Mouse (Mus musculus) mesoderm, embryonic 11.5 days (tissue): Measurements from ENCODE around the gene Gtf3c4.
A peak's percentile ranks its signal among the peaks of the same experiment; 100 is the strongest.

ENCODE experiments used
- DNase-seq: peaks from one replicate; pipeline ENCODE4 v3.0.0-alpha.2; 2012; ENCODE audit warnings: low read depth, low spot score

The Gtf3c4 gene

DNA sequence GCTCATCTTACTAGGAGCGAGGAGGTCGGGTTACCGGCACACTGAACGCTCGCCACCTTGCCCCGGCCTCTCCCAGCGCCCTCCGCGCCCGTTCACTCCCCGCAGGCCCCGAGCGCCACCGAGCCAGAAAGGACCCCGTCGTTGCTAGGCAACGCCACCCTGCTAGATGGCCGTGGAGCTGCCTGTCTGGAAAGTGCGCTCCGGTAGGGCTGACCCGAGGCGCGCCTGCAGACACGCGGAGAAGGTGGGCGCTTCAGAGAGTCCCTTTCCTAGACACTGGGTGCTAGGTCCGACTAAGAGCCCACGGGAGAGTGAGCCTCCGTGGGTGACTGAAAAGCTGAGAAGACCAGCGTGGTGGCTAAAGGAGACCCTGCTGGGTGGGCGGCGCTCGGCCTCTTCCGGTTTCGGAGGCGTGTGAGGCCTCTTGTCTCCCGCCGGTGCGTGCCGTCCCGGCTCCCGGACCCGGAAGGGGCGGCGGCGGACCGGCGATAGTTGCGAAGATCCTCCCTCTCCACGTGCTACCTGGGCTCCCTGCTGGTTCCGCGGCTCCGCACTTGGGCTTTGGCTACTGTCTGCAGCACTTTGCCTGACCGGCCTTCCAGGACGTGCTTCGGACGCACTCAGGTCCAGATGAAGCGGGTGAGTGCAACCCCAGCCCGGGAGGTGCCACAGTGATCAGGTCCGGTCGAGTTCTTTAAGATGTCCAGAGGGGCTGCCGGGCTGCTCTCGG, at the start of gene Gtf3c4, which contains the start of gene Ddx31:
Gene Gtf3c4 (minus strand): TSS at position 139 of the 730 bp plus-strand sequence.
Gene Ddx31 (plus strand): TSS at position 185 of the 730 bp plus-strand sequence.
- peak; percentile 96 for DNase-seq

DNA sequence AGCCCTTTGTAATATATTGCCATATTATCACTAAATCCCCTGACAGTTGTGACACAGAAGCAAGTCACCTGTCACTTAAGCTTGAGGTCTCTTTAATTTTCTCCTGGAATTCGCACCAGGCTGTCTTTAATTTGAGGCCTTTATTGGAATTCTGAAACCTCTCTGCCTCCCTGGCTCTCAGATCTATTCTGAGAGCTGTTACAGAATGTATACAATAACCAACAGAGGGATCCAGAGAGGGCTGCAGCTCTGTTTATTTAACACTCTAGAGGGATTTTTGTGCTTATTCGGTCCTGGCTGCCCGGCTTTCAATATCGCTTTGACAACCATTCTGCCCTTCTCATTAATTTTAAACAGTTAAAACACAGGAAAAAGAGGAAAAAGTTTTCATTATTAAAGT, 44.8 kb upstream of the Gtf3c4 start:
- DNase-seq = no peak

DNA sequence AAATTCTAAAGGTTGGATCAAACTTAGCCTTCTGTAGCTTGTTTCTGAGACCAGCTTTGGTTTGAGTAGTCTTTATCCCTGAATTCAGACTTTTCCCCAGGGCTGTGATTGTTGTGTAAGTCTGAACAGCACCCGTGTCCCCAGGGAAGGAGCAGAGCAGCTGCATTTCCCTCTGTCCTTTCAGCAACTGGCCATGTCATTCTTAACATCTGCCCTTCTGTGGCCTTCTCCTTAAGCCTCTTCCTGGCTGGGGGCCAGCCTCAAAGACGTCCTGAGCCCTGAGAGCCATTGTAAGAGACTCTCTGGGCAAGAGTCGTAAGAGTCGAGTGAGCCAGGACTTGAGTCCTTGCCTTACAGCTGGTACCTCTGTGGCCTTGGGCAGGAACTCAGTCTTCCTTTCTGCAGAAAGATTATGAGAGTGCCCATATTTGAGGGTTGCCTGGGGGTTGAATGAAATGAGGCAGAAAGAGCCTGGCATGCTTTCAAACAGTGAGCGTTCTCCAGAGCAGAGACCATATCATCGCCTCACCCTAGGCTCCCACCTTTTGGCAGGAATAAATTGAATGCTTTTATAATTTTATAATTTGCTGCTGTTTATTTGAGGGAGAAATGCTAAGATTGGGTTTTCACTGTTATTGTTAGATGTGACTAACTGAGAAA, 42.8 kb upstream of the Gtf3c4 start:
- no peak for DNase-seq

DNA sequence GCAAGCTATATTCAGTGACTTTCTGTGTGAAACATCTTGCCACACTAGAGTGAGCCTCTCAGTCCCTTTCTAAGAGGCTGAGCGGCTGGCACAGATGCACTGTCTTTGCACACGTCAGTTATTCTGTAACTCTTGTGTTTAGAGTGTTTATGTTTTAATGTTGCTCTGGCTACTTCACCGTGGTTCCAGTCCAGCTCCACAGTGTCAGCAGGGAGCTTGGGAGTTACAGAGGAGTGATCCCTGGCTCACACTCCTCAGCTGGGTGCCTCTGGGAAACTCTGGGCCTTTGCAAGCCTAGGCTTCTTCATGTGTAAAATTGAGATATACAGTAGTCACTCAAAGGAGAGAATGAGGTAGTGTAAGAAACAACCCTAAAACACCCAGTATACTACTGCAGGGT, 41.9 kb upstream of the Gtf3c4 start:
- DNase-seq = no peak

DNA sequence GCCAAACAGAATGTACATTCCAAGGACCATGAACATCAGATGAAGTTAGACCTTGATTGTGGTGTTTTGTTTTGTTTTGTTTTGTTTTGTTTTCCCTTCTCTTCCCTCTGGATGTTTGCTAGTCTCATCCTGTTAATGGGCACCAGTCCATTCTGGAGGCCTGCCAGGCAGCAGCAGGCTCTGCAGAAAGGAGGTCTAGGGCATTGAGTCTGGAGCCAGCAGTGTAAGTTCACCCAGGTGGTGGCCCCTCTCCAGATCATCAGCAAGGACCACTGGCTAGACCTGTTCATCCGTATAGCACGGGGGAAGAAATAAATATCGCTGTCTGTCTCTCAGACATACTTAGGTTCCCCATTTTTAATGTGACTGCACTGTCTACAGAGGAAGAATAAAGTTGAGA, 41.1 kb upstream of the Gtf3c4 start:
- no peak for DNase-seq

DNA sequence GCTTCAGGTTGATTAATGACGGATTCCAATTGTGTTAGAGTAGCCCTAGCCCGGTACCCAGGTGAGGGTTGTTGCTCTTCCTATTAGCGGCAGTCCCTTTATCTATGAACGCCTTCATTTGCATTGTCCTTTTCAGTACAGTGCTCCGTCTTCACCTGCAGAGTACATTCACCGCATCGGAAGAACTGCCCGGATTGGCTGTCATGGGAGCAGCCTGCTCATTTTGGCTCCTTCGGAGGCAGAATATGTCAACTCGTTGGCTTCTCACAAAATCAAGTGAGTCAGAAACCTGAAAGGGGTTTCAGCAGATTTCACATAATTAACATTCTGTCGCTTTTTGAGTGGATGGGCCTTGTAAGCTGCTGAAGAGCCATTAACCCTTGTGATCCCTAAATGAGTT, 35.4 kb upstream of the Gtf3c4 start:
- no peak for DNase-seq

DNA sequence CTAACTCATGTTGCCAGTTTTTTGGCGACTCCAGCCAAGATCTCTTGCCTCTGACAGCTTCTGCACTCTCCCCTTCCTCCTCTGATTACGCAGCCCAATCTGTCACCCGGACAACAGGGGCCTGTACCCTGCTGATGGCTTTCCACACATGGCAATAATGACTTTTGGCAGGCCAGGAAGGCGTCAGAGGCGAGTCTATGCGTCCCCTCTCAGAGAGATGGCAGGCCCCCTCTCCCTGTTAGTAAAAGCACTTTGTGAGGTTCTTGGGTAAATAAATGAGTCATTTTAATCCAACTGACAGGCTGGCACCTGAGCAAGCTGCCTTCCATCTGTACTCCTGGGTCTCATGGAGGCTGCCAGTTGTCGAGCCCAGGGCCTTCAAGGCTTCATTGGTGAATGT, 27.3 kb upstream of the Gtf3c4 start:
- DNase-seq = no peak

DNA sequence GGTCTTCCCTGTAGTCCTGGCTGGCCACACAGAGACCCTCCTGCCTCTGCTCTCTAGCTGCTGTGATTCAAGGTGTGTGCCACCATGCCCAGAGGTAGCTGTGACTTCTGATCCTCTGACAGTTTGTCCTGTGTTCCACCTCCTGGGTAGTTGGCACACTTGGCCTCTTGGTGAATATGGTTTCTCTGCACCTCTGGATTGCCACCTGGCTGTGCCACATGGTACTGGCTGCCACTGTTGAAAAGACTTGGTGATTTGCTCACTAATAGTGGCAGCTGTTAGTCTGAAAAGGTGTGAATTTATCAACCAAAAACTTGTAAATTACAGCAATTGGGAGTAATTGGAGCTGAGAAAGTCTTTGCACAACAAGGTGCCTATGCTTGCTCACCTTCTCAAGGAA, 23.7 kb upstream of the Gtf3c4 start:
- no peak for DNase-seq

DNA sequence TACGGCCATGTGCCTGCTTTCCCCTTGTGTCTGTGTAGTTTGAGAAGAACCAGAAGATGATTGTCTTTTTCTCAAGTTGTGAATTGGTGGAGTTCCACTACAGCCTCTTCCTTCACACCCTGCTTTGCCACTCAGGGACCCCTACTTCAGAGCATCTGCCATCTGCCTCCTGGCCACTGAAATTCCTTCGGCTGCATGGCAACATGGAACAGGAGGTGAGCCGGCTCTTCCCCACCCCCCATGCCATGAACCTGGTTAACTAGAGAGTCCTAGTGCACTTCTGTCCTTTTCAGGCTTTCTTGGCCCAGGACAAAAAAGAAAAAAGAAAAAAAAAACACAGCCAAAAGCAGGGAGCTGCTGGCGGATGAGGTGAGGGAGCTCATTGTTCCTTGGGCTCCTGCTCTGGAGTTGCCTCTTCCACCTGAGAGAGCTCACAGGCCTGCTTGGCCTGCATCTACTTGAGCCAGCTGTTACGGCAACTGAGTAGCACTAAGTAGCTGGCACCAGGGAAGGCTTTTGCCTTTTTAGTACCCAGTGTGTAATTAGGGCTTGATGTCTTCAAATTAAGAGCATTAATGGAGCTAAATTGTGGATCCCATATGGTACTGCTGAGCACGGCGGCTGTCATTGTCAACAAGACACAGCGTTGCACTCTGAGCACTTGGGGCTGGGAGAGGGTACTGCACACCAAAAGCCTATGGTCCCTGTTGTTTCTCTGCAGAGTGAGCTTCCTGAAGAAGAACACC, 20.7 kb upstream of the Gtf3c4 start:
- no peak for DNase-seq

DNA sequence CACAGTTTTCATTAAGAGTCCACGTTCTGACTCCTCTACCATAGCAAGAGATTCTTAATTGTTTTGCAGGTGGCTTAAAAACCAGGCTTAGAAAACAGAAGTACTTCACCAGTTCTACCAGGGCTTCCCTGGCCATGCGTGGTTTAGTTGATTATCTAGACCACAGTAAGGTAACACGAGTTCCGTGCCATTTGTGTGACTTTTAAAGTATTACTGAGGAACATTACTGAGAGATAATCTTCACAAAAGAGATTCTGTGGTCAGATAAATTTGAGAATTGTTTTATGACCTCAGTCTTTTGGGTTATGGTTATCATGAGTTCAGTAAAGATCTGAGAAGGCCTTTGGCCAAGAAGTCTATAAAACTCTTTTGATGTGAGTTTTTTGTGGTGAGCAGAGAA, 19.1 kb upstream of the Gtf3c4 start:
- DNase-seq = no peak

DNA sequence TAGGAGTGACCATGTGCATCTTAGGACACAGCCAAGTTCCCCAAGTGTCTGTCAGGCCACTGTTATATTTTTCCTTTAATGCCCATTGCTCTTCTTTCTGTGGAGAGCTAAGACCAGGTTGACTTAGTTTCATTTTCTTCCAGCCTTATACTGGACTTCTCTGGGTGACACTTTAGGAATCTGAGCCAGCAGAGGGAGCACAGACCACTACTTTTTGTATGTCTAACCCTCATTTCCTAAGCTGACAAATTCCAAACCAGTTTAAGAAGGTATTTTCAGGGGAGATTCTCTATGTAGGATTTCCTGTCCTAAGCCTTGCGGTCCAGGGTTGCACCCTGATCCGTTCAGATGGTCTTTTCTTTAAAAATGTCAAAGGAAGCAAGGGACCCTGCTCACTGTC, 15.6 kb upstream of the Gtf3c4 start:
- no peak for DNase-seq

DNA sequence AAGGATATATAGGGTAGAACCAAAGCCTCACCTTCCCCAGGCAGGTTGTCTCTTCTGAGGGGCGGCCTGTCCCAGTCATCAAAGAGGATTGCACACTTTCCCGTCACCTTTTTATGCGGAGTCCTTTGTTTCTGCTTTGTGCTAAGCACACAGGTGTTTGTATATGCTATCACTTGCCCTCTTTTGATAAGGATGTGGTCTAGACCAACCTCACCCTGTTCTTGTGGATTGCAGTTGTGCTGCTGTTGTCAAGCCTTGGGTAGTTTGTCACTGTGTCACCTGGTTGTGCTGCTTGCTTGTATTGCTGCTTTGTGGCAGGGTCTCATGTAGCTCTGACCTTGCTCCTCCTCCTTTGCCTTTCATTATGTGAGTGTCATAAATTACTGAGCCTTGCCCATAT, 12.4 kb upstream of the Gtf3c4 start:
- no peak for DNase-seq

DNA sequence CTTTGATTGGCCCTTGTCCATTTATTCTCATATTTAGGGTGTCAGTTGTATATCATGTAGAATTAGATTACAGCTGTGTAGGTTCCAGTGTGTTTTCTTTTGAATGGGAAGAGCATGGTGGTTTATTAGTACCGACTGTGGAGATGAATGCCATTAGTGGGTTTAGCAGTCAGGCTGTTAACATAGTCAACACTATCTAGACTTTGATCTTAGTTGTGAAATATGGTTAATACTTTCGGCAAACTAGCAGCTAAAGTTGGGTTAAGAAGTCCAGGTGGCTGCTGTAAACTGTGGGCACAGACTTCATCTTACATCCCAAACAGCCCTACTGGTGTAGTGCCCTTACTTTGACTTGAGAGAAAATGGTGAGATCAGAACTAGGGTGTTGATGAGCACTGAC, 8.7 kb upstream of the Gtf3c4 start:
- DNase-seq = no peak

DNA sequence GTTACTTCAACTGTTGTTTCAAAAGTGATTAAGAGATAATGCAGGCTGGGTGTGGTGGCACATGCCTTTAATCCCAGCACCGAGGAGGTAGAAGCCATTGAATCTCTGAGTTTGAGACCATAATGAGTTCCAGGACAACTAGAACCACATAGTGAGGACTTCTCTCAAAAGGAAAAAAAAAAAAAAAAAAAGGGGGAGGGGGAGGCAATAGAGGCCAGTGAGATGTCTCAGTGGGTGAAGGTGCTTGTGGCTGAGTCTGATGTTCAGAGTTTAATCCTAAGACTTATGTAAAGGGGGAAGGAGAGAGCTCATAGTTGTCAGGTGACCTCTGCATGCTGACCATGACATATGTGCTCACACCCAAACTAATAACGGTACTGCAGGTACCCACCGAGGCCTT, 1.9 kb upstream of the Gtf3c4 start:
- DNase-seq = no peak

DNA sequence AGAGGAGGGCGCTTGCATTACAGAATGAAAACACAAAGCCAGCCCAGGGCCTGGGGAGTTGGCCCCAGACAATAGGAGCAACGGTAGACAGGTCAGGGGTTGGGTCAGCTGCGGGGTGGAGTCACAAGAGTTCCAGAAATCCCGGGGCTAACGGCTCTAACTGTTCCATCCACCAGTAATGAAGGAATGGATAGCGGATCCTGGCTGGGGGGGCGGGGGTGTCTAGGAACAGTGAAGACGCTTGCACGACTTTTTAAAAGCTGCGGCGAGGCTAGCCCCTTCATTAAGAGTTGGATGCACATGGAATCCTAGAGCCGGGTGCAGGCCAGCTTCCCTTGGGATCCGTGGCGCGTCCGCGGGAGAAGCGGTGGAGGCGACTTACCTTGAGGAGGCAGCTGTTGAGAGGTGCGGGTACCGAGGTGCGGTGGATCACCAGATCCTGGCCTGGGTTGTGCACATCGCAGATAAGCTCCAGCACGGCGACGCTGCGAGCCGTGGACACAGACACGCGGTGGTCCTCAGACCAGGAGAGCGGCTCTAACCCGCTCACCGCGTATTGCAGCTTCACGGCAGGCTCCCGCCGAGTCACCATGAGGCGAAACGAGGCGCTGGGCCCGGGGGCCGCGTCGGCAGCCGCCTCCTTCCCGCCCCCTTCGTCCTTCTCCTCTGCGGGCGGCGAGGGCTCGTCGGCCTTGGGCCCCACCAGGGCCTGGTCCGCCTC, 499 bp downstream of the Gtf3c4 start:
- DNase-seq = peak; percentile 19

DNA sequence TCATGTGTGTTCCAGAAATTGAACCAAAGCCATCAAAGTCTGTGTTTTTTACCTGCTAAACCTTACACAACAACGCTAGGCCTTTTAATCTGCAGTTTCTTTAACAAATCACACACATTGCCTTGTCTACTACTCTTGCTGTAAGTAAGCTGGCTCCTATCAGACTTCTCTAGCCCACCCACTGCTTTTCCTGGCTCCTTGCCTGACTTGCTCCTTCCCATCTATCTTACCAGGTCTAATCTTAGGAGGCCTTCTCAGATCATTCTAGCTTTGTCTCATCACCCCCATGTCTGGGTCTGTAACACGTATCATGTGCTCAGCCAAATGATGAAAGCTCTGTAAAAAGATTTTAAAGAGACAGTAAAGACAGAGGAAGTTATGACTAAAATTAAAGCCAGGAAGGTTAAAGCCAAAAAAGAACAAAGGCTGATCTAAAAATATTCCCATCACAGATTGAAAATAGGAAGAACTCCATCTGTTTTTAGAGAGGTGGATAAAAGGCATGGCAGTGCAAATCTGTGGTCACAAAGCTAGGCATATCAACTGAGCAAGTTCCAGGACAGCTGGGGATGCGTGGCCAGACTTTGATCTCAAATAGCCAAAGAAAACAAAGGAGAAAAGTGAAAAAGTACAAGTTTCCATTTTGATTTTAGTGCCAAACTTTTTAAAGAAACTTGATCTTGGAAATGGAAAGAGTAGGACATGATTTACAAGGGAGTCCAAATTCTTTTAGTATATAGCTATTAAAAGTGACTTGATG, 3.8 kb downstream of the Gtf3c4 start:
- no peak for DNase-seq

DNA sequence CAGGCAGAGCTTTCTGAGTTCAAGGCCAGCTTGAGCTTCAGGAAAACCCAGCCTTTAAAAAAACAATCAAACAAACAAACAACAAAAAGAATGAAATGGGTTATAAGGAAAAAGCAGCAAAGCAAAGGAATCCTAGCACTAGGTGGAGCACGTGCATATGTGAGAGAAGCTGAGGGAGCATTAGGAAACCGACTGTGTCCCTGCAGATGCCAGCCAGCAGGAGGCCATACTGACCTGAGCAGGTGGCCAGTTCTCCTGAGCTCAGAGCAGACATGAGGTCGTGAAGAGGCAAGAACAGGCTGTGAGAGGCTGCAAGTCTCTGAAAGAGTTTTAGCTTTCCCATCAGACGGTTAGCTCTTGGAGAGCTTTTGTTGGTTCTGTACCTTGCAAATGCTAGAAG, 10.9 kb downstream of the Gtf3c4 start:
- peak; percentile 23 for DNase-seq

DNA sequence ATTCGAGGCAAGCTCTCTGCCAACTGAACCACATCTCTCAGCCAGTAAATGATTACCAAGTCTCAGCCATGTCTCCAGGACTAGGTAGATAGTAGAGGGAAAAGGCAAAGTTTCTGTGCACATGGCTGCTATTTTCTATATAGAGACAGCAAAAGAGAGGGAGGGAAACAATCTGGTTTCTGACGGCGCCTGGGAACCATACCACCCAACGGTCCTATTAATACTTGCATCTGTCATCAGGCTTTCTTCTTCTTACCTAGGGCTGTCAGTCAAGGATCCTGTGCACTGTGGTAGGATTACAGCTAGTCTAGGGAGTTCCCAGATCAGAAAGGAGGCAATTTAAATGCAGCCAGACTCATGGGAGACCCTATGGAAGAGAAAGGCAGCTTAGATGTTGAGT, 21.3 kb downstream of the Gtf3c4 start:
- DNase-seq = no peak

DNA sequence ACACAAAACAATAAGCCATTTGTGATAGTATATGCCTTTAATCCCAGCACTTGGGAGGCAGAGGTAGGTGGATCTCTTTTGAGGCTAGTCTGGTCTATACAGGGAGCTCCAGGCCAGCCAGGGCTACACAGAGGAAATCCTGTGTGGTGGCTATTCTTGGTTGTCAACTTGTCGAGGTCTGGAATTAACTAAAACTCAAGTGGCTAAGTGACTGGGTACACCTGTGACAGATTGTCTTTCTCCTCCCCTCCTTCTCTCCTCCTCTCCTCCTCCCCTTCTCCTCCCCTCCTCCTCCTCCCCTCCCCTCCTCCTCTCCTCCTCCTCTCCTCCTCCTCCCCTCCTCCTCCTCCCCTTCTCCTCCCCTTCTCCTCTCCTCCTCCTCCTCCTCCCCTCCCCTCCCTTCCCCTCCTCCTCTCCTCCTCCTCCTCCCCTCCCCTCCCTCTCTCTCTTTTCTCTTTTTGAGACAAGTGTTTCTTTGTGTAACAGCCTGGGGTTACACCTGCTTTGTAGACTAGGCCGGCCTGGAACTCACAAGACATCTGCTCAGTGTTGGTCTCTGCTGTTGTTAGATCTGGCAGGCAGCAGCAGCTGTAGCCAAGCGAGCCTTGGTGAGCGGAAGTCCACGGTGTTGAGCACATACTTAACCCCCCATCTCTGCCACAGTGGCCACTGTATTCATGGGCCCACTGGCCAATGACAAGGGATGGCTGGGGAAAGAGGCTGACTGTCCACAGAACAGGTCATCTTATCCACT, 29.7 kb downstream of the Gtf3c4 start:
- no peak for DNase-seq

DNA sequence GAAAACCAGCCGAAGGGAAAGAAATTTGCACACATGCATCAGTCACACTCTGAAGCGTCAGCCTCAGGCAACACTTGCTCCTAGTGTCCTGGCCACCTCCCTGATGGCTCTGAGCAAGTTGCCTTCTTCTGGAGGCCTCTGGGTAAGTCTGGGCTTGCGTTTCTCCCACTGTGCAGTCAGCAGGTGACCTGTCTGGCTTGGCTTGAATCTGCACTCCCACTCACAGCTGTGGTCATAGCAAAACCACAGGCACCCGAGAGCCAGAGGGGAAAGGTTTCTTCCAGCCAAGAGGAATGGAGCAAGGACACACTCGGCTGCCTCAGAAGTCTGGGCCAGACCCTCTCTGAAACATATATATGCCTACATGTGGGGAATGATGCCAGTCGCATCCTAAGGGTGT, 31.3 kb downstream of the Gtf3c4 start:
- no peak for DNase-seq

DNA sequence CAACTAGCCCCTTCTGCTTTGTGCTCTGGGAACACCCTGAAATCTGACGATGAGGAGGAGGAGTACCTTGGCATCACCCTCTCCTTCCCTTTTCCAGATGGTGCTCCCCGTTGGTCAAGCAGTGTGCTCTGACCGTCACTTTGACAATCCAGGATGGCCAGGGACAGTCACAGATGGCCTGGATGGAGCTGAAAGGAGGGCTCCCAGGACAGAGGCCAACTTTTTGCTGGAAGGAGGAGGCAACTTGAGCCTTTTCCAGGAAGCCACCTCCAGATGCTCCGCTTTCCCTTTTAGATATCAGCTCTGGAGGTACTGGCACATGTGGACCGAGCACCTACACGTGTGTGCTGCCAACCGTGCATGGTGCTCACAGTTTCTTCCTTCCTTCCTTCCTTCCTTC, 36.8 kb downstream of the Gtf3c4 start:
- no peak for DNase-seq
